Mouse (Mus musculus) lung, postnatal 14 days (tissue): ENCODE results near the gene Ptgs1.
"Not testable (repeated sequence)": the region's sequence is repeated elsewhere in the genome, so short reads cannot be mapped to it uniquely, and the experiment has no call there.

ENCODE experiments used
- DNase-seq: peaks from one replicate; pipeline ENCODE4 v3.0.0; 2021

Gene Ptgs1

DNA sequence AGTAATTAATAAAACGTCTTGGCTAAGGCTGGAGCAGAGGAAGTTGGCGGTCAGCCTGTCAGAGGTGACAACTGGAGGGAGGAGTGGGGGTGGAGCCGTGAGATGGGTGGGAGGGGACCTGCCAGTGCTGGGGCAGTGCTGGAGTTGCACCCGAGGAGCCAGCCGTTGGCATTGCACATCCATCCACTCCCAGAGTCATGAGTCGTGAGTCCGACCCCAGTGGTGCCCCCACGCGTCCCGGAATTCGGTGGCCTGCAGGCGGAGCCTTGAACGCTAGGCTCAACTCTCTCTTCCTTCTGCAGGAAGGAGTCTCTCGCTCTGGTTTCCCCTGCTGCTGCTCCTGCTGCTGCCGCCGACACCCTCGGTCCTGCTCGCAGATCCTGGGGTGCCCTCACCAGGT, at the start of gene Ptgs1:
Ptgs1 (plus strand) TSS at position 61 of the 400 bp plus-strand sequence.
- peak; percentile 81 for DNase-seq

DNA sequence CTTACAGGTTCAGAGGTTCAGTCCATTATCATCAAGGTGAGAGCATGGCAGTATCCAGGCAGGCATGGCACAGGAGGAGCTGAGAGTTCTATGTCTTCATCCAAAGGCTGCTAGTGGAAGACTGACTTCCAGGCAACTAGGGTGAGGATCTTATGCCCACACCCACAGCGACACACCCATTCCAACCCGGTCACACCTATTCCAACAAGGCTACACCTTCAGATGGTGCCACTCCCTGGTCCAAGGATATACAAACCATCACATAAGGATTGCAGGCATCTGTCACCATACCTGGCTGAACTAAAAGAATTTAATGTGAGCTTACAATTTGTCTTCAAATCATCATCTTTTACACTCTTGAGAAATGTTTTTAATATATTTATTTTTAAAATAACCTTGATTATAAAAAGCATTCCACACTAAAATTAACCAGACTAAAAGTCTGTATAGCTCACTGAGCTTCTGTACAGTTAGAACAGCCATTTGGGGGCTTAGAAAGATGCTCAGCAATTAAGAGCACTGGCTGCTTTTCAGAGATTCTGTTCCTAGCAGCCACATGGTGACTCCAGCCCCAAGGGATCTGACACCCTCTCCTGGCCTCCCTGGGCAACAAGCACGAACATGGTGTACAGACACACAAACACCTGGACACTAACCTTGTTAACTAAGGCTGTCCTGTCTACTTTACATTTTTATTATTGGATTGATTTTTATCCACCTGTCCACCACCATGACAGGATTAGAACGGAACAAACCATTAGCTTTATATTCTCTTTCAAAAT, 48.4 kb upstream of the Ptgs1 start:
- DNase-seq: not testable (repeated sequence)

DNA sequence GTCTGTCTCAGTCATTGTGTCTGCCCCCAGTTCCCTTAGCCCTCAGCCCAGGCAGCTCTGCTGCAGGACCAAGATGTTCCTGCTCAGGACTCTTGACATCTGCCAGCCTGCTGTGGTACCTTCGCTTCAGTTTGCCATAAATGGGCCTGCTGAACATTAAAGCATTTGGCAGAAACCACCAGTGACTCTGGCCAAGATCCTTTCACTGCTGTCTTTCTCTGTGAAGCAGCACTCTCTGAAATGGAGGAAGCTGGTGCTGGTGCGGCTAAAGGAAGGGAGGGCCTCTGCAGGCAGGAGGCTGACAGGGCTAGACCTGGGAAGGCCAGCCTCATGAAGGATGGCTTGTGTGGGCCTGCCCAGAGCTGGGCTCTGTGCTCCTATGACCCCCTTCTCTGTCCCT, 46.9 kb upstream of the Ptgs1 start:
- no peak for DNase-seq

DNA sequence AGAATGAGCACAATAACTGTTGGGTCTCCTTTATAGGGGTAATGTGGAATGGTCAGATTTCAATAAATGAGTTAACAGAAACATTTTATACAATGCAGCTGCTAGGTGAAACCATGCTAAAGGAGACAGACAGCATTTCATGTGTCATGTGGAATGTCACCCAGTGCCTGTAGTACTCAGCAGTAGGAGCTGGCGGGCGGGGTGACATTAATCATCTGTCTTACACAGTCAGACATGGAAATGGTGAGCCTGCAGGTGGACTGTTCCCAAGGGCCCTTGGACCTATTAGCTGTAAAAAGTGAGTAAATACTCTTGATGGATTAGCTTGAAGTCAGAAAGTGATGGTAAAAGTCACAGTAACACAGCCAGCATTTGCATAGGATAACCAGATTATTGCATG, 46.0 kb upstream of the Ptgs1 start:
- no peak for DNase-seq

DNA sequence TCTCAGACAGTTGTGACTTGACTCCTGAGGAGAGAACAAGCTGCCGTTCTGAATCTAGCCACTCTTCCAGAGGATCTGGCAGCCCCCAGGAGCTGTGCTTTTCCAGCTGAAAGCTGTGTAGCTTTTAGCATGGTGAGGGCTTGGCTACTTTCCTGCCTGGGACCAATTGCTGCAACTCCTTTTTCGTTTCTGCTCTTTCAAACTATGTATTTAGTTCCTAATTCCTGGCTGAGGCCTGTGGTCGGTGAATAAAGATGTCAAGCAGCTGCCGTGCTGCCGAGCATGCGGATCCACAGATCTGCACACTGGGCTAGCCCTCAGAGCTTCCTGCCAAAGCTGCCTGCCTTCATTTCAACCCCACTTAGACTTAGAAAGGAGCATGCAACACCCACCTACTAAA, 45.4 kb upstream of the Ptgs1 start:
- DNase-seq: no peak

DNA sequence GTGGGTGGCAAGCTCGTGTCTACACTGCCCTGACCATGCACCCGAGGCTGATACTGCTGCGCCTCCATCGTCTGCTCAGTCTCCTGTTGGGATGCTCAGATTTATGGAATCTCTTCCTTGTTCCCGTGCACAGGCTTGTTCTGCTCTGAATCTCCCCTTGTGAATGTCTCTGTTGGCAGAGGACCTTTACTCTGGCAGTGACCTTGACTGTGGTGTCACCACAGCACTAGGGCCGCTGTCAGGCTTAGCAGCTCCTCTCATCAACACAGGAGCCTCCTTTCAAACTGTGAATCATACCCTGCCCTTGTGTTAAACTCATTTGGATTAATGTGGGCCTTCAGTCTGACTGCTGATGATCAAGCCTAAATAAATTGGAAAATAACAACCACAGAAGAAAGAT, 41.0 kb upstream of the Ptgs1 start:
- DNase-seq: not testable (repeated sequence)

DNA sequence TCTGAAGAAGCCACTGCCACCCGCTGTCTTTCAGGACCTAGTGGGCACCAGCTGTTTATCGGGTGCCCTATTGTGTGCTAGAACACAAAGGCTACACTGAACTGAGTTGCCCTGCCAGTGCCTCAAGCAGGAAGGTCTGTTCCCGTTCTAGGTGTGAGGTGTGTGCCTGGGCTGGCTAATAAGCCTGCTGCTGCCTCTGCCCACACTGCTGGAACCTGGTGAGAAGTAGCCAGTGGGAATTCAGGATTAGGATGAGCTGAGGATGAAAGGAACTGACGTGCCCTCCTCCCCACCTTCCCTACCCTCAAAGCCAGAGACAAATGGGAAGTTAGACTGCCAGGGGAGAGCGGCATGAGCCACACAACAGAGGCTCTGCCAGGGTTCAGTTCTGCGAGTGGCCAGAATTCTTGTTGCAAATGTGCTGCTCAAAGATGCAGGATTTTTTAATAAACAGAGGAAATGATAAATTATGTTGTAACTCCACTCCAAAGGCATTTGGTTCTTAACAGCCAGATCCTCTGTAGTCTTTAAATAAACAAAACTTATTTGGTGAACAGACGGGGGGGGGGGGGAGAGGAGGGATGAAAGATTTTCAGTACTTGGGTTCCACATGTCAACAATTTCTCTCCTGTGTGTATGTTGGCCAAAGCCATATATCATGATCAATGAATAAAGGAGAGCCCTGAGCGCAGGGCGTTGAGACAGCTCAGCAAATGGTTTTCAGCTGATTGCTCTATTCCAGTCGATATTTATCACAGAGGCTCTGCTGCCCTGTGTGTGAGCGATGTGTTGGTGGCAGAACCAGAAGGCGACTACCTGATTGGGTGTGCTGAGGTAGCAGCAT, 38.9 kb upstream of the Ptgs1 start:
- DNase-seq: no peak

DNA sequence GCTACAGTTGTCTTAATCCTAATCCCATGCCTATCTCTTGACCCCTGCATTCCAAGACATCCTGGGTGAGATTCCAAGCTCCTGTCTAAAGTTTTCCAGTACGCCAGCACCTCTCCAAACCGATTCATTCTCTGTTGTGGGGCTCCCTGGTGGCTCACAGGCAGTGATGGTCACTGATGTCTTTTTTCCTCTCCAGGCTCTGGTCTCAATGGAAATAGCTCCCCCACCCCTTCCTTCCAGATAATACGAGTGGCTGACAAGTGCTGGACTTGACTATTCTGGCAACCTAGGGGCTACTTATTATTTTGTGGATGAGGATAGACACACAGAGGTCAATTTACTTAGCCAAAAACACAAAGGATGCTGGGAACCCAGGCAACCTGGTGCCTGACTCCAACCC, 33.2 kb upstream of the Ptgs1 start:
- no peak for DNase-seq

DNA sequence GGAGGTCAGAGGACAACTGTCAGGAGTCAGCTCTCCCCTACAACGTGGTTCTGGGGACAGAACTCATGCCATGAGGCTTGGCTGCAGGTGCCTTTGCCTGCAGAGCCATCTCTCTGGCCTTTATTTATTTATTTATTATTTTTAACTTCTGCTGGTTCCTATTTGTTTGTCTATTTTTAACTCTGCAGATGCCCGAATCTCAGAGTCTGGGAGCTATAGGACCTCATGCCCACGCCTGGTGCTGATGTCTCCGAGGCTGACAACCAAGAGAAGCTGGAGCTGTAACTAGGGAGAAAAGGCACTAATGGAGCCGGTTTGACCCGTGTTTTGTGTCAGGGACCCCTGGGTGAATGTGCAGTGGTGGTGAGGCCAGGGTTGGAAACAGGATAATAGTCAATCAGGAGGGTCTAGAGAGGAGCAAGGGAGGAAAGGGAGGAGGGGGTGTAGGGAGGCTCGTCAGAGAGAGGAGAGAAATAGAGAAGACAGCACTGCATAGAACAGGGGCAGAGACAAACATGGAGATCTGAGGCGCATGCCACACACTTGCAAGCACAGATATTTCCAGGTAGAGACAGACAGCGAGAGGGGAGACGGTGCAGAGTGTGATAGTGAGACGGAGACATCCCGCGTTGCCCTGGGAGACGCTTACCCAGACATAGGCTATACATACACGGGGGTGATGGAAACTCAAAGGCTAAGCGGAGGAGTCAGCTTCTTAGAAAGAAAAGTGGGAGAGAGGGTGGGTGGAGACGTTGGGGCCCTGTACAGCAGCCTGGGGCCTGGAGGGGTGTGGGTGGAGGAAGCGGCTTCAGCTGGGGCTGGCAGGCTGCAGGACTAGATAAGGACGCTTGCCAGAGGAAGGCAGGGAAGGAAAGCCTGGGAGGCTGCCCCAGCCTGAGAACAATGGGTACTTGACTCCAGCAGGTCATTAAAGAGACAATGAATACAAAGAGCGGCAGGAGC, 32.0 kb upstream of the Ptgs1 start:
- peak; percentile 61 for DNase-seq

DNA sequence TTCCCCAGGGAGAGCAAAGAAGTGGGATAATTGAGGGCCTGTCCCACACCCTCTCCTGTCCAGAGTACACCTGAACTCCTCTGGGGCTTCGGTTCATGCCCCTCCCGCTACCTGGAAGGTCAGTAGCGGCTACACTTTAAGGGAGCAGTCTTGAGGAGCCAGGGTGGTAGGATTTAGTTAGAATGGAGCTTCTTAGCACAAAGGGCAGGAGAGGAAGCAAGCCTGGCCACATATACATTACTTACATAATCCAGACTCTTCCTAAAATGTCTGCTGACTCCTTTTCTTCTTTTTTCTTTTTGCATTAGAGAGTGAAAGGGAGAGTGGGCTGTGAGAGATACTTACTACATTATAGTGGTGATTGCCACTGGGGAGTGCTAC, 31.4 kb upstream of the Ptgs1 start:
- DNase-seq: no peak

DNA sequence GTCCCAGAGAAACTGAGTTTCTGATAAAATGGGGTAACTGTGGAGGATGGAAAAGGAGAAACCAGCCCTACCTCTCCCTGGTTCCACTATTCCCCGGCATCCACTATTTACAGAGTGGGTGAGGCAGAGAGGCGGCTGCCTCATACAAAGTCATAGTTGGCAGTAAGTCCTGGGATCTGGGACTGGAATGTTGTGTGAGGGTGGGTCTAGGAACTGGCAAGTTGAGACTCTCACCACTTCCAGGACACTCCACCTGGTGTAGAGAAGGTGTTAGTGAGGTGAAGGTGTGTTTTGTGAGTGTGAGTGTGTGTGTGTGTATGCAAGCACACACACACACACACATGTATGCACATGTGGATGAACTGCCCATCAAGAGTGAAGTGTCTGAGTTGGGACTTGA, 29.4 kb upstream of the Ptgs1 start:
- no peak for DNase-seq

DNA sequence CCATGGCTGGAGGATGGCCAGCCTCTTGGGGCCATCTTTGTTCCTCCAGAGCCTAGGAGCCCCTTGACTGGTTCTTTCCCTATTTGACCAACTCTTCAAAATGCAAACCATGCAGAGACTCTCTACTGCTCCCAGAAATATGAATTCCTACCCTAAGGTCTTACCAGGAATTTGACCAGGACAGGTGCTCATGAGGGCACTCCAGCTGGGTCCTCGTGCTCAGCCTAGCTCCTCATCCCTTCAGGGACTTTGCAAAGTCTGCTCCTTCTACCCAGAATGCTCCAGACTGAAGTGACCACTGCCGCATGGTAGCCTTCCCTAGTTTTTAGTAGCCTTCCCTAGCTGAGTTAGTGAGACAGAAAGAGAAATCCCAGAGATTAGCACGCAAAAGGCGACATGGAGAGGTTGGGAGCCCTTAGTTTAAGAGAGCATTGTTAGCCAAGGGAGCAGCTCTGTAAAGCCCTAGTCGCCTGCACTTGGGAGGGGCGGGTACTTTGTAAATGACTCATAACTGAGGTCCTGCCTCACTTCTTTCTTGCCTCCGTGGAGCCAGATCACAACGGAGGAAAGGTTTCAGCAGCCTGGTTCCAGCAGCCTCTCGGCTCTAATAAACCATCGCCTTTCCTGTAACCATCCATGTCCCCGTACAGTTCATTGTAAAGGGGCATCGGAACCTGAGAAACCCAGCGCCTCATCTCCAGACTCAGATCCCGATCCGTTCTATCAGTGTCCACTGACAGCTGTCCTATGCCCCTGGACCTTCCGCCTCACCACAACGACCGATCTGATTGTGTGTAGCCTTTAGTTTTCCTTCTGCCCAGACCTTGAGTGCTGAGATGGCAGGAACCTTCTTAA, 28.2 kb upstream of the Ptgs1 start:
- no peak for DNase-seq

DNA sequence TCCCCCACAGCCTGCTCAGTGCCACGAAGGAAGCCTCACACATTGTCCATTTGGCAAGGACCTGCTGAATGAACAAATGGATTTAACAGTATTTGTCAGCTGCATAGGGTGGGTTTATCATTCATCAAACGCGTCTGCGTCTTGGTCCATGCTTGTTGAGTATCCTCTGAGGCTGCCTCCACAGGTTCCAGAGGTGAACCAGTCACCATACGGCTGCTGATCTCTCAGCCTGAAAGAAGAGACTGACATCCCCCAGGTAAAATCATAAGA, 27.7 kb upstream of the Ptgs1 start:
- no peak for DNase-seq

DNA sequence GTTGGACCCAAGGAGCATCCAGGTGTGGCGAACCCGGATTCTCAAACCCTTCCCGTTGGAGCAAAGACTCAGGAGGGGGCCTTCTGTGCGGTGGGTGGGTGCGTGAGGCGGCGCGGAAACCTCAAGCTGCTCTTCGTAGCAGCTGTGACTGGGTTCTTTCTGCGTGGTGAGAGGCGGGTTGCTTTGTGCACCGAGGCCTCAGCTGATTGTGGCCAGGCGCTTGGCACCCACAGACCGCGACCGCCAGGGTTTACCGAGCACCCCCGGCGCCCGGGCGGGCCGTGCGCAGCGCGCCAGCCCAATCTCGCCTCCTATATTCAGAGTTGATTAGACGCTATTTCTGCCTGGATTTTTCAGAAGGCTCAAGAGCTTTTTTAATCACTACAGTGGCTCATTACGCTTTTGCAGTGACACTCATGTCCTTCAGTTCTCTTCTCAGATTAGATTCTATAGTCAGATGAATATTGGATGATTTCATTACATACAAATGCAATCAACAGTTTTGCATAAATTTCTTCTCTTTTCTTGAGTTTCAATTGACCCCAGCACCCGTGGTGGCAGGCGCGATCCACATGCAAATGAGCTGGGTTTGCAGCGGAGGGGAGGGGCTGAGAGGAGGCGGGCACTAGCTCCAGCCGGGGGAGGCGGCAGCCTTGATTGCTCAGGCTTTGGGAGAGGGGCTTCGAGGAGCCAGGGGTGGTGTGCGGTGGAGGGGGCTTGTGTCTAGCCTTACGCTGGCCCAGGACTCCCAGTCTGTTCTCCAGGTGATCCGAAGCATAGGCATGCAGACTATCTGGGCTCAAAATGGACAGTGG, 27.0 kb upstream of the Ptgs1 start:
- DNase-seq: no peak

DNA sequence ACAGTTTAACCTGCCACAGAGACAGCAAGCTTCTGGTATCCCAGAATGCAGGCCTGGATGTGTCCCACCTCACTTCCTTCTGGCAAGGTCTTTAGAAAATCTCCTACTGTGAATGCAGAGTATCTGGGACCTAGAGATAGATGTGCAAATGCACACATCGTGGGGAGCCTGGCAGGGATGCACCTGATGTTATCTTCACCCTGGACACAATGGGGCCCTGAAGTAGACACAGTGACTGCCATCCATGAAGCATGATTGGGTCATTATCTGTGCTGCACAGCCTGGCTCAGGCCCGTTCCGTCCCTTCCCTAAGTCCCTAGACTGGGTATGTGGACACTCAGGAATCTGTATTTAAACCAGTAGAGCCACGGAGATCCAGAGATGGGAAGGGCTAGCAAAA, 25.6 kb upstream of the Ptgs1 start:
- no peak for DNase-seq

DNA sequence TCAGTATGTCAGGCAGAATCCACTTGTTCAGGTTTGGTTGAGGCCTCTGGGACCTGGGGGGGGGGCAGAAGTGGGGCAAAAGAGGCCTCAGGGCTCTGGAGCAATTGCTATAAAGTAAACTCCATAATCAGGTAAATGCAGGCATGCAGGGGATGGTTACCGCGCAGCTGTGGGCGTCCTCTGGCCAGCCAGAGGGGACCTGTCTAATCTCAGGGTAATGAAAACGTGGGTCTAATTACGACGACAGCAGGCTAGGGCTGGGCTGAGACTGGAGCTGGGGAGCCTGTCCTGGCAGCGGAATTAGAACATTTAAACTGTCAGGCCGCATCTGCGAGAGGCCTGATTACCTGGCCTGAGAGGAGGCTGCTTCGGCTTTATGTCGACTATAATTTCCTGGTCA, 23.2 kb upstream of the Ptgs1 start:
- no peak for DNase-seq

DNA sequence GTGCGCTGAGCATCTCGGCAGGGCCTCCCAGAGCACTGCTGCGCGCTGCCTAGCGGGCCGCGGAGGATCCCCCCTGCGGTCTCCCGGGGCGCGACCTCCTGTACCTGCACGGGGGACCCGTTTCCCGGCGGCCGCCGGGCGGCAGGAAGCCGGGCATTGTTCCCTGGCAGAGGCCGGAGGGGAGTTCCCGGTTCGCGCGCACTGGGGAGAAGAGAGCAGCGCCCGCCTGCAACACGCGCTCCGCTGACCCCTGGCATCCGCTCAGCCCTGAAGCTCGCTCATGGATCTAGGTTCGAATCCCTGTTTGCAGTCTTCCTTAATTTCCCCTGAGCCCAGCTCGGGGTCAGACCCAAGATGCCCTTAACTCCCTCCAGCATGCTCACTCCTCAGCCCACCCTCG, 19.4 kb upstream of the Ptgs1 start:
- DNase-seq: peak; percentile 59

DNA sequence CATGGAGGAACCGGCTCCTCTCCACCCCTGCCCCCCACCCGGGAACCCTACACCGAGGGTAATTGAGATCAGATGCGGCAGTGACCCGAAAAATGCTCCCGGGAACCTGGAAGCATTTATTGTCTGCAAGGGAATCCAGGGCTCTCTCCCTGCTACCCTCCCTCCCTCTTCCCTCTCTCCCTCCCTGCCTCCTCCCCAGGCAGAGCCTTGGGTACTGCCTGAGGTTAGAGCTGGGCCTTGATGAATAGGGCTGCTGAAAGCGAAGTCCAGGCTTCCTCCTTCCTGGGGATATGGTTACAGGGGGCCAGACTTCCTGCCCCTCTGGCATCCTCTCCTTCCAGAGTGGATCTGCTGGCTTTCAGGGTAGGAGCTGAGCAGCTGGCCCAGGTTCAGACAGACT, 18.4 kb upstream of the Ptgs1 start:
- no peak for DNase-seq

DNA sequence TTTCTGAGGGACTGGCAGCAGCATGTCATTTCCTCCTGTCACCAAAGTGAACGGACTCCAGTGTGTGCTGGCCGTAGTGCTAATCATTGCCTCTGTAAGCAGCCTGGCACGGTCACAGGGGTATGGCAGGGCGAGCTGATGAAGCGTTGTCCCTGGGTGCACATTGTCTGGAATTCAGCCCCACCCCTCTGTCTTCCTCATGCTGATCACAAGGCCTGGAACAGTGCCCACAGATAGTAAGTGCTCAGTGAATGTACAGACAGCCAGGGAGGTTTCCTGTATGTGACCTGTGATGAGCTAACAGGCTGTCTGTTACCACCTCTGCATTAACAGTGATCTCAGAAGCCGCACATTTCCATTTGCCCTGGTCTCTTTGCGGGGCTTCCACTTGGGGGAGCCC, 17.1 kb upstream of the Ptgs1 start:
- DNase-seq: peak; percentile 54

DNA sequence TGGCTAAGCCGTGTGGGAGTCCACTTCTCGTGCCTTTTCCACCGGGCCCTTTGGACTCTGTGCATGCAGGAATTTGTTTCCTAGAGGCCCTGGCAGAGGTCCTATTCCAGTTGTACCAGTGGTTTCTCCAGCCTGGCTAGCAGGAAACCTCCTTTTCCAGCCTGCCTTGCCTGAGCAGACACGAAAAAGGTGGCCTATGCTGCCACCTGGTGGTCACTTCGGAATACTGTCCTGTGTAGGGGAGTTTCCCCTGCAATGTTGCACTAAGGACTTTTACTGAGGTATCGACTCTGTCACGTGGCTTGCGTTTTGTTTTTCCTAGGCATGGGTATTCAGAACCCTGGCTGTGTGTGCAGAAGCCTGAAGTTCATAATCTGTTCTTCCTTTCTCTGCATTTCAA, 16.2 kb upstream of the Ptgs1 start:
- peak; percentile 91 for DNase-seq

DNA sequence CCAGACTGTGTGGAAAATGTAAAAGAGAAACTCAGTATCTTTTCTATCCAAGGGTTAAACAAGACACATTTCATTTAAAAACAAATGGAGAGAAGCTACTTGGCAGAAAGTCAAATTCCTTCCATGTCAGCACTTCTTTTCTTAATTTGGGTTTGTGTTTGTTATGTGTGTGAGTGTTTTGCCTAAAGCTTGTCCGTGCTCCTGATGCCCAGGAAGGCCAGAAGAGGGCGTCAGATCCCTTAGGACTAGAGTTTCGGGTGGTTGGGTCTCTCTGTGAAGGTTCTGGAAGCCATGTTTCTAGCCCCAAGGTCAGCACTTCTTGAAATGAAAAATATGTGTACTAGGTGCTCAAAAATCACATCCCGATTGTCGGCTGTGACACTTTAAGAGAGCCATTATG, 15.8 kb upstream of the Ptgs1 start:
- DNase-seq: peak; percentile 59
